Mouse (Mus musculus): Measurements from ENCODE around the gene Olfr1025-ps1. TPM values are rescaled to one million over a fixed set of nuclear protein-coding genes. Genes with fewer than 3 reads are reported as not detected.

Gene Olfr1025-ps1
- total and polyA plus RNA-seq, 3 experiments = not detected

DNA sequence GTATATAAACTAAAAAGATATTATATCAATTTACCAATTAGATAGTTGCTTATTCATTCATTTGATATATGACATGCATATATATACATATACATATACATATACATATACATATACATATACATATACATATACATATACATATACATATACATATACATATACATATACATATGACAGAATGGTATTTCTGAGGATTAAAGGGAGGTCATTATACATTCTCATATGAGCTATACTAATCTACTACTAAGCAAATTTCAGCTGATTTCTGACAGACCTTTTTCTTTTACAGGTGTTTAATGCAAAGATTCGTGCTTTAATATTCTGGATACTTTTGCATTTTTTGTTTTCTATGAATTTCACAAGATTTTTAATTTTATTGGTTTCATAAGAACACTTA is 35.1 kb downstream of the Olfr1025-ps1 start, which contains the start of gene Olfr1028:
Gene Olfr1028, plus strand, starts transcription at position 301 of the 400 bp plus-strand sequence.
- no peak within 1 kb of the TSS for H3K4me2 ChIP-seq (ENCODE audit: insufficient read depth, low read depth, poor library complexity, severe bottlenecking)
- no peaks in the 10 kb centered on the region for H3K27me3 ChIP-seq (replicated peaks)
- H3K79me2 ChIP-seq (replicated peaks; ENCODE audit: control insufficient read depth, extremely low read depth, insufficient read depth, poor library complexity, severe bottlenecking) = no peaks in the 10 kb centered on the region
- dilution Hi-C loops (cut with MboI; ENCODE audit: extremely low pct_ligation_motif_present, extremely low pct_unique_long_range_greater_than_20kb, low sequenced_read_pairs) (no loop called here), in situ Hi-C loops (cut with MboI; ENCODE audit: low pct_ligation_motif_present, low pct_unique_long_range_greater_than_20kb, low sequenced_read_pairs) (no loop called here)
- no peak within 1 kb of the TSS for H3K27ac ChIP-seq (ENCODE audit: insufficient read depth, low read depth)
- no peaks in the 10 kb centered on the region for H3K36me3 ChIP-seq (replicated peaks in 1 of 2; ENCODE audit: control insufficient read depth in 1 of 2, insufficient read depth in 1 of 2, low read length in 1 of 2)
- H3K9me3 ChIP-seq (replicated peaks; ENCODE audit: low read length) = peaks cover 7% of the 10 kb centered on the region
- DNase-seq (ENCODE audit: extremely low read depth) = no peak
- TF ChIP-seq ZNF384 (IDR thresholded peaks at IDR 0.05; ENCODE audit: low read depth, low read length) (no peak), NRF1 (IDR thresholded peaks at IDR 0.05; ENCODE audit: low read depth, low read length) (no peak), CTCF (conservative IDR thresholded peaks at IDR 0.05 in 1 of 2, IDR thresholded peaks at IDR 0.05 in 1 of 2; ENCODE audit: low read depth in 2 of 2, low read length in 2 of 2) (no peak), E2F4 (IDR thresholded peaks at IDR 0.05; ENCODE audit: insufficient replicate concordance, low read depth, low read length) (no peak), SMC3 (IDR thresholded peaks at IDR 0.05; ENCODE audit: low read depth, low read length) (no peak), MEF2A (IDR thresholded peaks at IDR 0.05; ENCODE audit: borderline replicate concordance, low read depth, low read length) (no peak), JUND (conservative IDR thresholded peaks at IDR 0.05; ENCODE audit: low read depth, low read length) (no peak), ELF1 (IDR thresholded peaks at IDR 0.05; ENCODE audit: low read depth, low read length) (no peak)
- no peak within 1 kb of the TSS for H3K9ac ChIP-seq (ENCODE audit: insufficient read depth, low read depth)
- no peaks in the 10 kb centered on the region for H3K4me1 ChIP-seq (ENCODE audit: control insufficient read depth in 1 of 2, insufficient read depth in 2 of 2)
- no peak within 1 kb of the TSS for H3K4me3 ChIP-seq (replicated peaks in 1 of 3; ENCODE audit: low read depth in 2 of 3, low read length in 2 of 3, poor library complexity in 1 of 3)

Other genes with a start within 250 kb of the Olfr1025-ps1 start
Only the 20 nearest of the 27 such genes appear.
- not detected in 2 replicates for gene Olfr1012, start 152.4 kb upstream of the Olfr1025-ps1 start, total RNA-seq (2012; rRNA removed)
- gene Olfr1012, start 152.4 kb upstream of the Olfr1025-ps1 start, total RNA-seq (2014; rRNA removed) = not detected in 2 replicates
- not detected in 2 replicates for gene Olfr1012, start 152.4 kb upstream of the Olfr1025-ps1 start, polyA plus RNA-seq (2012; ENCODE audit: insufficient read length, low read depth)
- not detected in 2 replicates for gene Olfr1013, start 148.1 kb upstream of the Olfr1025-ps1 start, total RNA-seq (2012; rRNA removed)
- not detected in 2 replicates for gene Olfr1013, start 148.1 kb upstream of the Olfr1025-ps1 start, total RNA-seq (2014; rRNA removed)
- not detected in 2 replicates for gene Olfr1013, start 148.1 kb upstream of the Olfr1025-ps1 start, polyA plus RNA-seq (2012; ENCODE audit: insufficient read length, low read depth)
- not detected in 2 replicates for gene Olfr1014, start 142.5 kb upstream of the Olfr1025-ps1 start, total RNA-seq (2012; rRNA removed)
- gene Olfr1014, start 142.5 kb upstream of the Olfr1025-ps1 start, total RNA-seq (2014; rRNA removed) = not detected in 2 replicates
- not detected in 2 replicates for gene Olfr1014, start 142.5 kb upstream of the Olfr1025-ps1 start, polyA plus RNA-seq (2012; ENCODE audit: insufficient read length, low read depth)
- not detected in 2 replicates for gene Olfr1015, start 133.2 kb upstream of the Olfr1025-ps1 start, total RNA-seq (2012; rRNA removed)
- gene Olfr1015, start 133.2 kb upstream of the Olfr1025-ps1 start, total RNA-seq (2014; rRNA removed) = not detected in 2 replicates
- gene Olfr1015, start 133.2 kb upstream of the Olfr1025-ps1 start, polyA plus RNA-seq (2012; ENCODE audit: insufficient read length, low read depth) = not detected in 2 replicates
- not detected in 2 replicates for gene Olfr1016, start 112.6 kb upstream of the Olfr1025-ps1 start, total RNA-seq (2012; rRNA removed)
- not detected in 2 replicates for gene Olfr1016, start 112.6 kb upstream of the Olfr1025-ps1 start, total RNA-seq (2014; rRNA removed)
- gene Olfr1016, start 112.6 kb upstream of the Olfr1025-ps1 start, polyA plus RNA-seq (2012; ENCODE audit: insufficient read length, low read depth) = not detected in 2 replicates
- gene Olfr1018, start 96.7 kb upstream of the Olfr1025-ps1 start, total RNA-seq (2012; rRNA removed) = not detected in 2 replicates
- not detected in 2 replicates for gene Olfr1018, start 96.7 kb upstream of the Olfr1025-ps1 start, total RNA-seq (2014; rRNA removed)
- gene Olfr1018, start 96.7 kb upstream of the Olfr1025-ps1 start, polyA plus RNA-seq (2012; ENCODE audit: insufficient read length, low read depth) = not detected in 2 replicates
- not detected in 2 replicates for gene Olfr1019, start 69.7 kb upstream of the Olfr1025-ps1 start, total RNA-seq (2012; rRNA removed)
- not detected in 2 replicates for gene Olfr1019, start 69.7 kb upstream of the Olfr1025-ps1 start, total RNA-seq (2014; rRNA removed)
- gene Olfr1019, start 69.7 kb upstream of the Olfr1025-ps1 start, polyA plus RNA-seq (2012; ENCODE audit: insufficient read length, low read depth) = not detected in 2 replicates
- gene Olfr1020, start 68.2 kb upstream of the Olfr1025-ps1 start, total RNA-seq (2012; rRNA removed) = not detected in 2 replicates
- gene Olfr1020, start 68.2 kb upstream of the Olfr1025-ps1 start, total RNA-seq (2014; rRNA removed) = not detected in 2 replicates
- not detected in 2 replicates for gene Olfr1020, start 68.2 kb upstream of the Olfr1025-ps1 start, polyA plus RNA-seq (2012; ENCODE audit: insufficient read length, low read depth)
- not detected in 2 replicates for gene Olfr1022, start 46.6 kb upstream of the Olfr1025-ps1 start, total RNA-seq (2012; rRNA removed)
- not detected in 2 replicates for gene Olfr1022, start 46.6 kb upstream of the Olfr1025-ps1 start, total RNA-seq (2014; rRNA removed)
- not detected in 2 replicates for gene Olfr1022, start 46.6 kb upstream of the Olfr1025-ps1 start, polyA plus RNA-seq (2012; ENCODE audit: insufficient read length, low read depth)
- not detected in 2 replicates for gene Olfr1023, start 29.6 kb upstream of the Olfr1025-ps1 start, total RNA-seq (2012; rRNA removed)
- not detected in 2 replicates for gene Olfr1023, start 29.6 kb upstream of the Olfr1025-ps1 start, total RNA-seq (2014; rRNA removed)
- not detected in 2 replicates for gene Olfr1023, start 29.6 kb upstream of the Olfr1025-ps1 start, polyA plus RNA-seq (2012; ENCODE audit: insufficient read length, low read depth)
- gene Olfr1024, start 10.1 kb upstream of the Olfr1025-ps1 start, total RNA-seq (2012; rRNA removed) = not detected in 2 replicates
- not detected in 2 replicates for gene Olfr1024, start 10.1 kb upstream of the Olfr1025-ps1 start, total RNA-seq (2014; rRNA removed)
- gene Olfr1024, start 10.1 kb upstream of the Olfr1025-ps1 start, polyA plus RNA-seq (2012; ENCODE audit: insufficient read length, low read depth) = not detected in 2 replicates
- not detected in 2 replicates for gene Olfr1026, start 6.4 kb downstream of the Olfr1025-ps1 start, total RNA-seq (2012; rRNA removed)
- not detected in 2 replicates for gene Olfr1026, start 6.4 kb downstream of the Olfr1025-ps1 start, total RNA-seq (2014; rRNA removed)
- not detected in 2 replicates for gene Olfr1026, start 6.4 kb downstream of the Olfr1025-ps1 start, polyA plus RNA-seq (2012; ENCODE audit: insufficient read length, low read depth)
- not detected in 2 replicates for gene Olfr1028, start 35.2 kb downstream of the Olfr1025-ps1 start, total RNA-seq (2012; rRNA removed)
- gene Olfr1028, start 35.2 kb downstream of the Olfr1025-ps1 start, total RNA-seq (2014; rRNA removed) = not detected in 2 replicates
- not detected in 2 replicates for gene Olfr1028, start 35.2 kb downstream of the Olfr1025-ps1 start, polyA plus RNA-seq (2012; ENCODE audit: insufficient read length, low read depth)
- not detected in 2 replicates for gene Olfr1029, start 58.7 kb downstream of the Olfr1025-ps1 start, total RNA-seq (2012; rRNA removed)
- gene Olfr1029, start 58.7 kb downstream of the Olfr1025-ps1 start, total RNA-seq (2014; rRNA removed) = not detected in 2 replicates
- not detected in 2 replicates for gene Olfr1029, start 58.7 kb downstream of the Olfr1025-ps1 start, polyA plus RNA-seq (2012; ENCODE audit: insufficient read length, low read depth)
- not detected in 2 replicates for gene Olfr1030, start 64.1 kb downstream of the Olfr1025-ps1 start, total RNA-seq (2012; rRNA removed)
- gene Olfr1030, start 64.1 kb downstream of the Olfr1025-ps1 start, total RNA-seq (2014; rRNA removed) = not detected in 2 replicates
- gene Olfr1030, start 64.1 kb downstream of the Olfr1025-ps1 start, polyA plus RNA-seq (2012; ENCODE audit: insufficient read length, low read depth) = not detected in 2 replicates
- not detected in 2 replicates for gene Olfr1031, start 75.1 kb downstream of the Olfr1025-ps1 start, total RNA-seq (2012; rRNA removed)
- not detected in 2 replicates for gene Olfr1031, start 75.1 kb downstream of the Olfr1025-ps1 start, total RNA-seq (2014; rRNA removed)
- not detected in 2 replicates for gene Olfr1031, start 75.1 kb downstream of the Olfr1025-ps1 start, polyA plus RNA-seq (2012; ENCODE audit: insufficient read length, low read depth)
- gene Olfr1032, start 90.3 kb downstream of the Olfr1025-ps1 start, total RNA-seq (2012; rRNA removed) = not detected in 2 replicates
- not detected in 2 replicates for gene Olfr1032, start 90.3 kb downstream of the Olfr1025-ps1 start, total RNA-seq (2014; rRNA removed)
- not detected in 2 replicates for gene Olfr1032, start 90.3 kb downstream of the Olfr1025-ps1 start, polyA plus RNA-seq (2012; ENCODE audit: insufficient read length, low read depth)
- not detected in 2 replicates for gene Olfr1033, start 105.4 kb downstream of the Olfr1025-ps1 start, total RNA-seq (2012; rRNA removed)
- gene Olfr1033, start 105.4 kb downstream of the Olfr1025-ps1 start, total RNA-seq (2014; rRNA removed) = not detected in 2 replicates
- gene Olfr1033, start 105.4 kb downstream of the Olfr1025-ps1 start, polyA plus RNA-seq (2012; ENCODE audit: insufficient read length, low read depth) = not detected in 2 replicates
- not detected in 2 replicates for gene Olfr1034, start 130.7 kb downstream of the Olfr1025-ps1 start, total RNA-seq (2012; rRNA removed)
- not detected in 2 replicates for gene Olfr1034, start 130.7 kb downstream of the Olfr1025-ps1 start, total RNA-seq (2014; rRNA removed)
- gene Olfr1034, start 130.7 kb downstream of the Olfr1025-ps1 start, polyA plus RNA-seq (2012; ENCODE audit: insufficient read length, low read depth) = not detected in 2 replicates
- gene Olfr1036, start 158.8 kb downstream of the Olfr1025-ps1 start, total RNA-seq (2012; rRNA removed) = not detected in 2 replicates
- not detected in 2 replicates for gene Olfr1036, start 158.8 kb downstream of the Olfr1025-ps1 start, total RNA-seq (2014; rRNA removed)
- not detected in 2 replicates for gene Olfr1036, start 158.8 kb downstream of the Olfr1025-ps1 start, polyA plus RNA-seq (2012; ENCODE audit: insufficient read length, low read depth)